Mouse (Mus musculus): ENCODE measurements around the gene Wfdc3. TPM values are rescaled to one million over a fixed set of nuclear protein-coding genes. Genes with fewer than 3 reads are reported as not detected.
"Not testable (repeated sequence)": the region's sequence is repeated elsewhere in the genome, so short reads cannot be mapped to it uniquely, and the experiment has no call there.

The Wfdc3 gene
- polyA plus RNA-seq, 1 experiment from 2014 or later = 0.93 TPM

DNA sequence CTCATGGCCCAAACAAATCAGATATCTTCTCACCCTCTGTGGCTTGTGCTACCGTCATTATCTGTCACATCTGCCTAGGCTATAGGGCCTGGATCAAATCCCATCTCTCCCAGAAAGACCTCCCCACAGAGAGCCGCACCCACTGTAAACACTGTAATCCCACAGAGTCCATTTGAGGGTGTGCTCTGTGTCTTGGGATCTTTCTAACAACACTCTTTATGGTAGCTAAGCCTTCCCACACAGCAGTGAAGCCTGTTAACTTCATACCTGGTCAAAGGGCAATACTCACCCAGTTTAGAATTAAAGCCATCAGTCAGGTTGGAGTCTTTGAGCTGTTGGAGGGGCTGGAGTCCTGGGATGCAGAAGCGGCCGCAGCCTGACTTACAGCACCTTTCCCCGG lies 14.0 kb downstream of the Wfdc3 start:
- H3K9ac ChIP-seq (replicated peaks) = no peak overlapping the region
- no peak overlapping the region for H3K4me2 ChIP-seq (replicated peaks)
- no peaks in the 10 kb centered on the region for H3K36me3 ChIP-seq
- no peaks in the 10 kb centered on the region for H3K4me1 ChIP-seq
- no peak for ATAC-seq (ENCODE audit: low FRiP score, low read depth)
- peaks cover 3% of the 10 kb centered on the region for H3K27me3 ChIP-seq
- H3K9me3 ChIP-seq = no peaks in the 10 kb centered on the region
- H3K4me3 ChIP-seq = no peak overlapping the region
- whole genome bisulfite sequencing = 73% methylated on average over 5 of the region's 5 CpGs
- no peak overlapping the region for H3K27ac ChIP-seq (replicated peaks)

DNA sequence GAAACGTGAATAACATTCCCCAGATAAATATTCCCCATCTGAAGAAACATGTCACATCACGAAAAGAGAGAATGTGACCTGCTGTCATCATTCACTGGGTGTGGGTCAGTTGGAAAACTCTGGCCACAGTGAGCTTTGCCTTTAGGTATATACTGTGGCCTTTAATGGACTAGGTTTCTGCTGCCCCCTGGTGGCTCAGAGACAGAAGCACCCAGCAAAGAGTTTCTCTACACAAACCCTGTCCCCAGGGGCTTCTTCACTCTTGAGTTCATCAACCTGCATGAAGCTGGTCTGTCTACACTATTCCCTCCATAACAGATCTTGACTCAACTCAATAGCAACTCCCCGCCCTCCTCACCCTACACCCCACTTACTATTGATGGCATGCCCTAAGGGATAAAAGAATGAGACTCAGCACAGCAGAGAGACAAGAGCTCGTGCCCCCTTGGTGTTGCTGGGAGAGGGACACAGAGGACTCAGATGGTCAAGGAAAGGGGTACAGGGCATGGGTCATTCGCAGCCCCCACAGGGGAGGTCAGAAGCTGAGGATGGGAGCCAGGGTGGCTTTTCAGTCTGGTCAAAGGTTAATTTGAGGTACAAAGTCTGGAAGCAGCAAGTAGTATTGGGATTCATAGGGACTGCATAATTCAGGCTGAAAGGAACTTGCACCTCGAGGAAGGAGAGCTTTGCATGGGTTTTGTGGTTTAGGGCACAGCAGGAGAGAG lies 19.7 kb downstream of the Wfdc3 start:
- peaks cover 7% of the 10 kb centered on the region for H3K27me3 ChIP-seq
- H3K36me3 ChIP-seq = no peaks in the 10 kb centered on the region
- H3K9ac ChIP-seq (replicated peaks) = no peak overlapping the region
- no peak overlapping the region for H3K27ac ChIP-seq (replicated peaks)
- no peak overlapping the region for H3K4me2 ChIP-seq (replicated peaks)
- no peak overlapping the region for H3K4me3 ChIP-seq
- no peaks in the 10 kb centered on the region for H3K9me3 ChIP-seq
- H3K4me1 ChIP-seq = no peaks in the 10 kb centered on the region
- no peak for ATAC-seq (ENCODE audit: low FRiP score, low read depth)
- 32% methylated on average over 6 of the region's 6 CpGs for WGBS

DNA sequence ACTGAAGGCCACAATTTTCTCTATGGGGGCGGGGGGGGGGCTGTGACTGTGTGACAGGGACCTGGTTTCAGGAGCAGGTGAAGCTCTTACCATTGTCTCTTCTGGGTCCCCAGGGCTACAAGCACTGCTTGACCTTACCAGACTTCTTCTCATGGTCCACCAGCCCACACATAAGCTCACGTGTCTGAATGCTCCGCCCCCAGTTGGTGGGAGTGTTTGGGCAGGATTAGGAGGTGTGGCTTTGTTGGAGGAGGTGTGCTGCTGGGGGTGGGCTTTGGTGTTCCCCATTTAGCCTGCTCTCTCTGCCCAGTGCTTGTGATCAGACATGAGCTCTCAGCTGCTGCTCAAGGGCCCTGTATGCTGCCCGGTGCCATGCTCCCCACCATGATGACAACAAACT lies 22.5 kb downstream of the Wfdc3 start:
- H3K4me3 ChIP-seq = no peak overlapping the region
- no peak overlapping the region for H3K27ac ChIP-seq (replicated peaks)
- H3K27me3 ChIP-seq = peaks cover 7% of the 10 kb centered on the region; the same call in 1 of the 2 replicates
- no peaks in the 10 kb centered on the region for H3K4me1 ChIP-seq
- H3K36me3 ChIP-seq = no peaks in the 10 kb centered on the region
- H3K4me2 ChIP-seq (replicated peaks) = no peak overlapping the region
- H3K9me3 ChIP-seq = no peaks in the 10 kb centered on the region
- WGBS = 61% methylated on average over 4 of the region's 4 CpGs
- ATAC-seq (ENCODE audit: low FRiP score, low read depth) = no peak
- H3K9ac ChIP-seq (replicated peaks) = no peak overlapping the region

DNA sequence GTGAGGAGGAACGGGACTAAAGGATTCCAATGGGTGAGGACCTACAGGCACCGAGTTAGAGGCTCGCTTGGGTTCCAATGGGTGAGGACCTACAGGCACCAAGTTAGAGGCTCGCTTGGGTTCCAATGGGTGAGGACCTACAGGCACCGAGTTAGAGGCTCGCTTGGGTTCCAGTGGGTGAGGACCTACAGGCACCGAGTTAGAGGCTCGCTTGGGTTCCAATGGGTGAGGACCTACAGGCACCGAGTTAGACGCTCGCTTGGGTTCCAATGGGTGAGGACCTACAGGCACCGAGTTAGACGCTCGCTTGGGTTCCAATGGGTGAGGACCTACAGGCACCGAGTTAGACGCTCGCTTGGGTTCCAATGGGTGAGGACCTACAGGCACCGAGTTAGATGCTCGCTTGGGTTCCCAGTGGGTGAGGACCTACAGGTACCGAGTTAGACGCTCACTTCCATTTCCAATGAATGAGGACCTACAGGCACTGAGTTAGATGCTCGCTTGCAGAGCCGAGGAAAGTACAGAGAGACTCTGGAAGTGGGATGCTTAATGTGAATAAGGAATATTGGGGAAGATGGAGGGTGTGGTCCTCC lies 29.4 kb downstream of the Wfdc3 start:
- 91% methylated on average over 23 of the region's 23 CpGs for WGBS
- H3K27ac ChIP-seq (replicated peaks); H3K9ac ChIP-seq (replicated peaks); H3K36me3 ChIP-seq; ATAC-seq (ENCODE audit: low FRiP score, low read depth); H3K9me3 ChIP-seq; H3K4me2 ChIP-seq (replicated peaks); H3K4me1 ChIP-seq; H3K4me3 ChIP-seq; H3K27me3 ChIP-seq: not testable (repeated sequence)

DNA sequence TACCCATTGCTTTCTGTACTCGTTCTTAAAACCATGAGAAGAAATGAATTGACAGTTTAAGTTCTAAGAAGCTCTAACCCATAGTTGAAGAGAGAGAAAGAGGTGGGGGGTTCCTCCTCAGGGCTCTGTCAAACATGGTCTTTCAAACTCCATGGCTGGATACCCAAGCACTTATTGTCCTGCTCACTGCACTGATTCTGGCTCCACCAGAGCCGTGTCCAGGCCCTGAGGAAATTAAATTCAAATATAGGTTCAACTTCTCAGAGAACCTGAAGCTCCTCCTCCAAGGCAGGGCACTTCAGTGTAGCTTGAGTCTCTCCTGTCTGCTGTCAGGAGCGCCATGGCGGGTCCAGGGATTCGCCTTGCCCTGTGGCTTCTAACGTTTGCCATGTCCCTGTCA lies 30.7 kb downstream of the Wfdc3 start, which contains the start of gene Spint5:
Gene Spint5 (plus strand): TSS at position 301 of the 400 bp plus-strand sequence.
- whole genome bisulfite sequencing = 73% methylated on average over 6 of the region's 6 CpGs
- no peaks in the 10 kb centered on the region for H3K9me3 ChIP-seq
- no peaks in the 10 kb centered on the region for H3K36me3 ChIP-seq
- no peaks in the 10 kb centered on the region for H3K4me1 ChIP-seq
- no peak within 1 kb of the TSS for H3K27ac ChIP-seq (replicated peaks)
- no peak within 1 kb of the TSS for H3K9ac ChIP-seq (replicated peaks)
- H3K27me3 ChIP-seq = no peaks in the 10 kb centered on the region
- no peak within 1 kb of the TSS for H3K4me2 ChIP-seq (replicated peaks)
- no peak for ATAC-seq (ENCODE audit: low FRiP score, low read depth)
- H3K4me3 ChIP-seq = no peak within 1 kb of the TSS

DNA sequence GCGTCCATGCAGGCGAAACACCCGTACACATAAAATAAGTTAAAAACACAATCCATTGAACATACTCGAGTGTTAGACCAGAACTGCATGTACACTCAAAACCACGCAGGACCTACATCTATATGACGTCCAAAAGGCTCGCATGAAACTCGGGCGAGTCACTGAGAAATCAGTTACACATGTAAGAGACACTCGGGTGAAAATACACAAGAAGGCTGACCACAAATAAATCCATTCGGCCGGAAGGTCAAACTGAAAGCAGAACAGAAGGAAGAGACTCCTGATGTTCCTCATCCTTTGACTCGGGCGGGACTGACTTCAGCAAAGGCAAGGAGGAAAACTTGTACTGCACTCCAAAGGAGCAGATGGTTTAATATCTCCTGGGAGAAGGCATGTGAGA lies 39.7 kb downstream of the Wfdc3 start:
- no peaks in the 10 kb centered on the region for H3K27me3 ChIP-seq
- H3K4me3 ChIP-seq = no peak overlapping the region
- no peak overlapping the region for H3K27ac ChIP-seq (replicated peaks)
- no peak for ATAC-seq (ENCODE audit: low FRiP score, low read depth)
- no peaks in the 10 kb centered on the region for H3K9me3 ChIP-seq
- no peak overlapping the region for H3K9ac ChIP-seq (replicated peaks)
- H3K4me1 ChIP-seq = no peaks in the 10 kb centered on the region
- WGBS = 94% methylated on average over 14 of the region's 14 CpGs
- no peak overlapping the region for H3K4me2 ChIP-seq (replicated peaks)
- H3K36me3 ChIP-seq = no peaks in the 10 kb centered on the region

DNA sequence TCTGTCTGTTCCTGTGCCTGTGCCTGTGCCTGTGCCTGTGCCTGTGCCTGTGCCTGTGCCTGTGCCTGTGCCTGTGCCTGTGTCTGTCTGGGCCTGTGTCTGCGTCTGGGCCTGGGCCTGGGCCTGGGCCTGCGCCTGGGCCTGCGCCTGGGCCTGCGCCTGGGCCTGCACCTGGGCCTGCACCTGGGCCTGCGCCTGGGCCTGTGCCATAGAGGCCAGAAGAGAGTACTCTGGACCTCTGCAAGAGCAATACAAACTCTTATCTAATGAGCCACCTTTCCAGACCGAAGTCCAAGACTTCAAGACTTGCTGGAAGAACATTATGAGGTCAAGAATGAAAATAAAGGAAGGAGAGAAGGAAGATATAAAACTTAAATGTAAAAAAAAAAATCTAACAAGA lies 40.4 kb downstream of the Wfdc3 start:
- Histone ChIP-seq H3K9ac (replicated peaks) (no peak overlapping the region), H3K27me3 (no peaks in the 10 kb centered on the region), H3K4me3 (no peak overlapping the region), H3K36me3 (no peaks in the 10 kb centered on the region), H3K9me3 (no peaks in the 10 kb centered on the region), H3K4me2 (replicated peaks) (no peak overlapping the region), H3K27ac (replicated peaks) (no peak overlapping the region), H3K4me1 (no peaks in the 10 kb centered on the region)
- ATAC-seq (ENCODE audit: low FRiP score, low read depth) = no peak
- 85% methylated on average over 6 of the region's 6 CpGs for WGBS

DNA sequence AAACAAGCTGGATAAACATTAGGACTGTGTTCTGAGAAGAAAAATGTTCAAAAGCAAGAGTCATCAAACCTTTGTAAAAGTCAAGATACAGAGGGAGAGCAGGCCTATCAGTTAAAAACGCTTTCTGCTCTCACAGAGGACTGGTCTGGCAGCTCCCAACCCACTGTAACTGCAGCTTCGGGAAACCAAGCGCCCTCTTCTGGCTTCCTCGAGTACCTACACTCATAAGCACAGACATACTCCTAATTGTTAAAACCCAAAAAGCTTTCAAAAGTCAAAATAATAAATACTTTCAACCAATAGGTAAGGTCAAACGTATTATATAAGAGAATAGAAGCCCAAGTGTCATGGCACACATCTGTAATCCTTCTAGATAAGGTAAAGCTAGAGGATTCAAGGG lies 41.5 kb downstream of the Wfdc3 start:
- no peak overlapping the region for H3K9ac ChIP-seq (replicated peaks)
- no peak overlapping the region for H3K4me3 ChIP-seq
- 73% methylated on average over 5 of the region's 5 CpGs for WGBS
- ATAC-seq (ENCODE audit: low FRiP score, low read depth) = no peak
- H3K36me3 ChIP-seq = no peaks in the 10 kb centered on the region
- no peaks in the 10 kb centered on the region for H3K27me3 ChIP-seq
- no peak overlapping the region for H3K27ac ChIP-seq (replicated peaks)
- H3K4me2 ChIP-seq (replicated peaks) = no peak overlapping the region
- no peaks in the 10 kb centered on the region for H3K9me3 ChIP-seq
- H3K4me1 ChIP-seq = no peaks in the 10 kb centered on the region

DNA sequence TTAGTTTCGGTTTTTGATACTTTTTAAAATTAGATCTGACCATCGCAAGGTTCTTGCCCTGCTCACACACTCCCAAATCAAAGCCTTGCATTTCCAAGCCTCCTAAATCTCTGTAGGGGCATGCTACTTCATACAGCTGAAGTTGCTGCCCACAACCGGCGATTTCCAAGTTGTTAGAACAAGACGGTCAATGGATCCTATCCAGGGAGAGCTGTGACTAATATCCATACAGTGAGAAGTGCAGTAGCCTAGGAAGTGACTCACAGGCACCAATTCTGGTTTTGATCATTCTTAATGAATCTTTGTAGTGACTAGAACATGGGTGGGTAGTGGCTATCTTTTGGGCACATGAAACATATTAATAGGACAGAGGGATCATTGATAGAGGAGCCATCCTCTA lies 44.0 kb downstream of the Wfdc3 start:
- no peak overlapping the region for H3K4me2 ChIP-seq (replicated peaks)
- no peaks in the 10 kb centered on the region for H3K27me3 ChIP-seq
- no peaks in the 10 kb centered on the region for H3K36me3 ChIP-seq
- H3K4me1 ChIP-seq = no peaks in the 10 kb centered on the region
- H3K9me3 ChIP-seq = no peaks in the 10 kb centered on the region
- H3K27ac ChIP-seq (replicated peaks) = no peak overlapping the region
- H3K9ac ChIP-seq (replicated peaks) = no peak overlapping the region
- 82% methylated on average over 5 of the region's 5 CpGs for WGBS
- no peak for ATAC-seq (ENCODE audit: low FRiP score, low read depth)
- H3K4me3 ChIP-seq = no peak overlapping the region

DNA sequence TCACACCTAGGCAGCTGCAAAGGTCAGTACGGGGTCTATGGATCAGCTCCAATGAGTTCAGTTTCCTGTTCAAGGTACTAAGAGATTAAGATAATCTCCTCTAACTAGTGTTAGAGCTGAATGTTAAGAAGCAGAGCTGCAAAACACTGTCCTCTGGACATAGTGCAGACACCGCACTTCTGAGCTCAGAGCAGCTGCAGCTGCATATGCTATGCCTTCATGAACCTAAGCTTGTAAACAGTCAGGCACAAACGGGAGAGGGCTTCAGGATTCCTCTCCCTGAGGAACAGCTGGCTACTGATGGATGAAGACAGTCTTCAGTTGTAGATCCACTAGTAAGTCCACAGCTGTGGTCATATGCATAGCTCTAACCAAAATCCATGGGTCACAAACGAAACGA lies 44.8 kb downstream of the Wfdc3 start:
- ATAC-seq (ENCODE audit: low FRiP score, low read depth) = no peak
- Histone ChIP-seq H3K27ac (replicated peaks) (no peak overlapping the region), H3K9me3 (no peaks in the 10 kb centered on the region), H3K36me3 (no peaks in the 10 kb centered on the region), H3K4me2 (replicated peaks) (no peak overlapping the region), H3K4me1 (no peaks in the 10 kb centered on the region), H3K27me3 (no peaks in the 10 kb centered on the region), H3K4me3 (no peak overlapping the region), H3K9ac (replicated peaks) (no peak overlapping the region)
- WGBS = 84% methylated on average over 5 of the region's 5 CpGs

DNA sequence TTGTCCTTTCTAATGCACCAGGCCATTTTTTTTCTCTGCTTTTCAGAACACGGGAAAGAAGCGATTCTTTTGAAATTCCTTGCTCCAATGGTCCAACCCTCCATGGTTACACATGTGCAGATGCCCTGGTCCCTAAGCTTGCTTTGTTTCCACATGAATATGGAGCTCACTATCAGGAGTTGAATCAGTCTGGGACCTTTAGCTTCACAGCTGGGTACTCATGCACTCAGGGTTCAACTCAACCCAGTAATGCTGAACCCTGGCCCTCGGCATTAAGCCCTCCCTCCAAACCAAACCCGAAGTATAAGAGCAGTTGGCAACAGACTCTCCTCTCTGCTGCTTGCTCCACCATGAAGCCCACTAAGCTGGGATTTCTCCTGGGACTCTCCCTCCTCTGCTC lies 47.5 kb downstream of the Wfdc3 start, which contains the start of gene Spint4:
Gene Spint4 (plus strand): TSS at position 301 of the 400 bp plus-strand sequence.
- no peak for ATAC-seq (ENCODE audit: low FRiP score, low read depth)
- H3K4me3 ChIP-seq = no peak within 1 kb of the TSS
- no peak within 1 kb of the TSS for H3K27ac ChIP-seq (replicated peaks)
- H3K9ac ChIP-seq (replicated peaks) = no peak within 1 kb of the TSS
- WGBS = 77% methylated on average over 4 of the region's 4 CpGs
- no peaks in the 10 kb centered on the region for H3K9me3 ChIP-seq
- no peaks in the 10 kb centered on the region for H3K36me3 ChIP-seq
- no peaks in the 10 kb centered on the region for H3K4me1 ChIP-seq
- no peak within 1 kb of the TSS for H3K4me2 ChIP-seq (replicated peaks)
- no peaks in the 10 kb centered on the region for H3K27me3 ChIP-seq

DNA sequence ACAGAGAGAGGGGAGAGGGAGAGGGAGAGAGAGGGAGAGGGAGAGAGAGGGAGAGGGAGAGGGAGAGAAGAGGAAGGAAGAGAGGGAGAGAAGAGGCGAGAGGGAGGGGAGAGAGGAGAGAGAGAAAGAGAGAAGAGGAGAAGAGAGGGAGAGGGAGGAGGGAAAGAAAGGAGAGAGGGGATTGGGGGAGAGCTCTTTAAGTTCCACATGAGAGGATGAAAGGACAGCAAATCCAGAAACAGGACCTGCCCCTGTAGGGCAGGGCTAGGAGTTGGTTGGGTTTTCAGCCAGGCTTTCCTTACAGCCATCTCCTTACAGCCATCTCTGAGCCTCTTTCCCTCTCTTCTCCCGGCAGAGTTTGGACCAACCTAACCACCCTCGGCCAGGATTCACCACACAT lies 60.9 kb downstream of the Wfdc3 start, which contains the start of gene Wfdc13:
Gene Wfdc13 (plus strand): TSS at position 301 of the 400 bp plus-strand sequence.
- Histone ChIP-seq H3K27ac (replicated peaks) (no peak within 1 kb of the TSS), H3K36me3 (no peaks in the 10 kb centered on the region), H3K9ac (replicated peaks) (no peak within 1 kb of the TSS), H3K4me3 (no peak within 1 kb of the TSS), H3K4me2 (replicated peaks) (no peak within 1 kb of the TSS), H3K27me3 (no peaks in the 10 kb centered on the region), H3K9me3 (no peaks in the 10 kb centered on the region), H3K4me1 (no peaks in the 10 kb centered on the region)
- WGBS = 51% methylated on average over 3 of the region's 3 CpGs
- no peak for ATAC-seq (ENCODE audit: low FRiP score, low read depth)

All from midbrain, embryonic 12.5 days (tissue).